Mouse (Mus musculus) heart, adult 2 months (tissue): ENCODE results near the gene Iars.

Source experiments
- CTCF ChIP-seq: fragments of 200-600 bp; IDR thresholded peaks from 2 replicates; pipeline ENCODE4 v1.8.1; 2022; ENCODE audit warnings: antibody characterized with exemption, mild to moderate bottlenecking, moderate library complexity
- EP300 ChIP-seq: fragments of 200-500 bp; IDR thresholded peaks from 2 replicates; pipeline ENCODE4 v1.6.1; 2011; ENCODE audit warnings: low read depth, low read length, control low read depth; ENCODE audit not compliant: insufficient read depth

DNA sequence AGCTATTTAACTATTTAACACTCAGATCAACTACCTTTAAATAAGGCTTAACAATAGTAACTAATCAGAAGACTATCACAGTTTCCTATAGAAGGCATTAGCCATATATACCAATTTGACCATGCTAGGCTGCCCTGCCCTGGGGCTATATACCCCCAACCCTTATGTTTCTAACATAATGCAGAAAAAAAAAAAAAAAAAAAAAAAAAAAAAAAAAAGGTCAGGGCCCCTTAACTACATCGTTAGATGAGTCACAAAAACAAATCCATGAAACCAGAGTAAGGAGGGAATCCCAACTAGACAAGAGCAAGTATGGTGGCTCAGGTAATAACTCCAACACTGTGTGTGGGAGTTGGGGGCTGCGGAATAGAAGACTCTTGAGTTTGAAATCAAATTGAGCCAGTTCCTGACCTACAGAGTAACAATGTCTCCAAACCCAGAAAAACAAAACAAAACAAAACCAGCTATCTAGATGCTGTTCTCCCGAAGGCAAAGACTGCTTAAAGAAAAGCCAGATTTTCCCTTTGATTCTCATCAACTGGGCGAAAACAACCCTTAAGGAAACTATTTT, 30.0 kb upstream of the Iars start:
- TF ChIP-seq CTCF: no peak
- no peak for TF ChIP-seq EP300
